Mouse (Mus musculus) activated CD4-positive, CD25-positive, alpha-beta regulatory T cell, adult 4 months (primary cell): ENCODE data around the gene Itpr2. TPM values are rescaled to one million over a fixed set of nuclear protein-coding genes. Genes with fewer than 3 reads are reported as not detected.

ENCODE experiments used
- ATAC-seq: one replicate; pipeline ENCODE4 v1.8.0; 2017
- polyA plus RNA-seq, 2 experiments: library from polyadenylated mRNA; unstranded; fragments of 100-300 nt; shearing (Covaris generic); gene quantifications; one replicate each; pipeline ENCODE4 v1.2.1; 2017

The Itpr2 gene
- polyA plus RNA-seq = 10 to 100 TPM; 69.2 to 77.7 TPM

DNA sequence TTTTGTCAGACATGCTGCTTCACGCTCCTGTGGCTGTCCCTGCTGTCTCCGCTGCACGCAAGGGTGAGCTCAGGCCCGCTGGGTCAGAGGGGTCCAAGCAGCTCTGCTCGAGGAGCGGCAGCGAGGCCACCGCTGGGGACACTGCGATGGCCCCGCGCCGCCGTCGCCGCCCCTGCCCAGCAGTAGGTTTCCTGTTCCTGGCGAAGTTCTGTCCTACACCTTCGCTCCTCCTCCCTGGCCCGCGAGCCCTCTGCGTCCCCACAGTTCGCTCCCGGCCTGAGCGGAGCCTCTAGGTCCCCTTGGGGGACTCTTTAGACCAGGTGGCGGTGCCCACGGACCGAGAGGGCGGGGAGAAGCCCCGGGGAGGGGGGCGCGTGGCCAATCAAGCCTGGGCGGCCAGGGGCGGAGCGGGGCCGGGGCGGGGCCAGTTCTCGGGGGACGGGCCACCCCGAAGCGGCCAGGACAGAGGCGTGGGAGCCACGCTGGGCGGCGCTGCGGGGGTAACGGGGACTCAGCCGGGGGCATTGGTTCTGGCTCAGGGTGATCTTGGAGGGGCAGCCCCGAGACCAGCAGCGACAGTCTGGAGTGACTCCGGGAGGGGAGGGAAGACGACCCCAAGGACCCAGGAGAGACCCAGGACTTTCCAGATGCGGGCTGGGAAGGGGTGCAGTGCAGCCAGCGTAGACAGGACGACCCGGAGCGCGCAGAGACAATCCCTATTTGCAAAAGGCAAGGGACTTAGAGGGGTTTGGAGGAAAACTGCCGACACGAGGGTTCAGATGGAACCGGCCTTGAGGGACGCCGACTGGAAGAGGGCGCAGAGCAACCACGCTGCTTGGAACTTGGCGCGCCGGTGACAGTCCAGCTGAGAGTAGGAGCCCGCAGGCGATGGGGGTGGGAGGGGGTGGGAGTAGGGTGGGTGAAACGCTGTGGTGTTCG lies at the start of gene Itpr2:
TSS of gene Itpr2 (minus strand) at position 358 of the 939 bp plus-strand sequence.
- peak; percentile 25 for ATAC-seq

GRCm38 (mm10) chr6:146551326-146551725 lies 49.3 kb upstream of the Itpr2 start:
- ATAC-seq = no peak

- ATAC-seq = no peak
Observed at GRCm38 (mm10) chr6:146550421-146550820, 48.4 kb upstream of the Itpr2 start.

DNA sequence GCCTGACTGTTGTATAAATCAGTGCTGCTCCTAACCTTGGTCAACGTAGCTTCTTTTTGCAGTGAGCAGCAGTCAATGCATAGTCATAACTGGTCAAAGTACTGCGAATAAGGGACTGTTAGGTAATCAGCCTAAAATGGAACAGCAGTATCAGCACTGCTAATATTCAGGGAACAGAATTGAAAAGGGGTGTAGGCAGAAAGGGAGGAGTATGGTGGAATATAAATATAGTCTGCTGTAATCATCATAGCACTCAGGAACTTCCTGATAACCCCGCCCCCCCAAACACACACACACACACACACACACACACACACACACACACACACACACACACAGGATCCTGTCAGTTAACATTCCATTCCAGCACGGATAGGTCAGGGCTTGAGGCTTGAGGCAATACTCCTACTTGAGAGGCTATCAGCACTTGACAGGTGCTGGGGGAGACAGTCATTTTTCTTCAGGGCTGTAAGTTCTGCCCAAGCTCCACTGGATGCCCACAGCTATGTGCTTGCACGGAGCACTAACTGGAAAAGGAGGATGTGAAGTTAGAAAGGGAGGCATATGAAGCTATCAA lies 43.4 kb upstream of the Itpr2 start:
- no peak for ATAC-seq

- no peak for ATAC-seq
Observed at GRCm38 (mm10) chr6:146544622-146545021, 42.6 kb upstream of the Itpr2 start.

- ATAC-seq = no peak
Observed at GRCm38 (mm10) chr6:146540386-146540785, 38.4 kb upstream of the Itpr2 start.

DNA sequence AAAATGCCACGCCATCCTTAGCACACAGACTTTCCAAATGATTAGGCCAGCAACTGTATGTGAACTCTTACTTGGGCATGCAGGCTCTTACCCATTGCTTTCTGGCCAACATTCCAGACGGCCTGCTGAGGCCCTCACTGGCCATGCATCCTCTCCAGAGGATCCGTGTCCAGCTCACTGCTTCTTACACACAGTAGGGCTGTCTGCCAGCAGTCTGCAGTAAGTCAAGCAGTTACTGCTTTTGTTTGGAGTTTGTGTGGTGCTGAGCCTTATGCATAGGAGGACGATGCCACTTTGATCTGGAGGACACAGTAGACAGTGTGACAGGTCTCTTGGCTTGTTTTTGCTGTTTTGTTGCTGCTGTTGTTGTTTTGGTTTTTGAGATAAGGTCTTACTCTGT lies 36.6 kb upstream of the Itpr2 start:
- no peak for ATAC-seq

GRCm38 (mm10) chr6:146538071-146538470 lies 36.0 kb upstream of the Itpr2 start:
- no peak for ATAC-seq

DNA sequence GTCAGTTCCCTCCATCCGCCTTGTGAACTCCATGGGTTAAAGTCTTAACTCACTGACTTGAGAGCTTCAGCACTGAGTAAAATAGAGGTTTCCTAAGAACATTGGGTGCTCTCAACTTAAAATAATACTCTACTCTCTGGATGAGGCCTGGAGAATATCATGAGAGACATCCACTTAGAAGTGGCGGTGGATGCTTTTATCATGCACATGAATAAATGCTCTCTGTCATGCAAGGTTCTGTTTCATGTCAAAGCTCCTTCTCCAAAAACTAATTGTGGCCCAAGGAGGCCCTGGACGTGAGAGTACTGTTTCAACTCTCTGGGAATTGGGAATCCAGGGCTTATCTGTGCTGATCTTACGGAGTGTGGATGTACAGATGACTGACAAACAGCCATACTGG lies 35.1 kb upstream of the Itpr2 start:
- ATAC-seq = no peak

- ATAC-seq = no peak
Observed at GRCm38 (mm10) chr6:146535501-146535900, 33.5 kb upstream of the Itpr2 start.

- ATAC-seq = no peak
Observed at GRCm38 (mm10) chr6:146533146-146533545, 31.1 kb upstream of the Itpr2 start.

- ATAC-seq = no peak
Observed at GRCm38 (mm10) chr6:146530769-146531168, 28.7 kb upstream of the Itpr2 start.

DNA sequence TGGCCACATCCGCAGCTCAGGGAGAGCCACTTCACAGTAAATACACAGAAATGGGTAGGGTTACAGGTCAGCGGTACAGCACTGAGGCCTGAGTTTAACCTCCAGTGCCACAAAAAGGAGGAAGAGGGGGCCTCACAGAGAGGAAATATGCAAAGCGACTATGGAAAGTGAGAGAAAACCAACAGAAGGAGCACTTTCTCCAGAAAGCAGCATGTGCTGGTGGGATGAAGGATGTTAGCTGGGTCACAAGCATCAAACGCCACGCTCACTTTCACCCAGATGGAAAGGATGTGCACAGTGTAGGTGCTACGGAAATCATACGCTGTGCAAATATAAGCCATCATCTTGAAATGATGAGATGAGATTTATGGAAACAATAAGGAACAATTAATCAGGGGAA lies 28.3 kb upstream of the Itpr2 start:
- no peak for ATAC-seq

DNA sequence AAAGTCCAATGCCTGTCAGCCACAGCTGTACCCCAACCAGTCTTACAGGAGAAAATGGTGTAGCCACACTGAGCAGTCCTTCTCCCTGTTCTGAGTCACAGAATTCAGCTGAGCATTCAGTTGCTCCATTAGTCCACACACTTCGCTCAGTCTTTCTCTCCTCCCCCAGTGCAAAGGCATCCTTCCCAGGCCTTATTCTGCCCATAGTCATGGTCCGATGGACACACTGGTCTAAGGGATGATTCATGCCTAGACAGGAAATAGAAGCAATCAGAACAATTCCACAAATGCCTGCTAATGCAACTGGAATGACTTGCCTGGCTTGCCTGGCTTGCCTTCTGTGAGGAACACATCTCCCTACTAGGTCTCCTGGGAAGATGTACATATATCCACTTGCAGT lies 25.5 kb upstream of the Itpr2 start:
- no peak for ATAC-seq

- no peak for ATAC-seq
Observed at GRCm38 (mm10) chr6:146525500-146525899, 23.5 kb upstream of the Itpr2 start.

DNA sequence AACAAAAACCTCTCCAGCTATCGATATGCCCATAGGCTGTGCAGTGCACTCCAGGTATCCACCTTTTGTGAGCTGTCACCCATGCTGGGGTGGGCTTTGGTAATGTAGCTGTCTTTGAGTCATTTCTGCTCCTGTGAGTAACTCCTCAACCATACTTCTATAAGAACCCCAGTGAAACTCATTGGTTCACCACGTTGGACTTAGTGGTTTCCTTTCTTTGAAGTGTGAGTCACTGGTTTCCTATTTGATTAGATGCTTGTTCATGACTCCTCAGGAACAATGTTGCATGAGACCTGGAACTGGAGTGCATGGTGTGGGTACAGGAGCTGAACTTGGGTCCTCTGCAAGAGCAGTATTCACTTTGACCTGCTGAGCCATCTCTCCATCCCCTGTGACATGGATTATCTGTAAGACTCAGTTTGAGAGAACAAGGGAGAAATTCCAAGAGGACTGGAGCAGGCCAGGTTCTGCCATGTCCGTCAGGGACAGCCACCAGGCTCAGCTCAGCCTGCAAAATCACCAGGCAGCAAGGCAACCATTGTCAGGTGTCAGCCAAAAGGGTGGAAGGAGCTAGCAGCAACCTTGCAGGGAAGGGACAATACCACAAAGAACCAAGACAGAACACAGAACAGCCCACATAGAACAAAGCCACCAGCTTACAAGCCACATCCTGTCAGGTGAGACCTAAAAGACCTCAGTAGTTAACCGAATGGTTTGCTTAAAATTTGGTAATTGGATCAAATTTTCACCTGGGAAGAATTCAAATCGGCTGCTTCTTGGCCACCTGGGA lies 19.6 kb upstream of the Itpr2 start:
- ATAC-seq = peak; percentile 87

- no peak for ATAC-seq
Observed at GRCm38 (mm10) chr6:146519019-146519418, 17.0 kb upstream of the Itpr2 start.

- ATAC-seq = no peak
Observed at GRCm38 (mm10) chr6:146515936-146516335, 13.9 kb upstream of the Itpr2 start.

DNA sequence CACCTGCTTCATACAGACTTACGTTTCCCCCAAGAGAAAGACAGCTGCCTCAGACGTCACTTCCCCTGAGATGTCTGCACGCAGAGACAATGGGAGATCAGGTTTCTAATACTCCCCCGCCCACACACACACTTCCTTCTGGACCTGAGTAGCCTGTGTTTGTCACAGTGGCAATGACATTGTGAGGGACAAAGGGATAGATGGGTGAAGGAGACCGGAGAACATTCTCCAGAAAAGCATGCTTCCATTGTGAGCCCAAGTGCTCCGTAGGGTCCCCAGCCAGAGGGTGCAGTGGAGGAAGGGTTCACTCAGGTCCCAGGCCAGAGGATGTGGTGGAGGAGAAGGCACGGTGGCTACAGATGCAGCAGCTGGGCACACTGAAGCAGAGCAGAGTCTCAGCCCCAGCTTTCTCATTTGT lies 12.5 kb upstream of the Itpr2 start:
- no peak for ATAC-seq

GRCm38 (mm10) chr6:146513899-146514298 lies 11.9 kb upstream of the Itpr2 start:
- ATAC-seq = no peak

DNA sequence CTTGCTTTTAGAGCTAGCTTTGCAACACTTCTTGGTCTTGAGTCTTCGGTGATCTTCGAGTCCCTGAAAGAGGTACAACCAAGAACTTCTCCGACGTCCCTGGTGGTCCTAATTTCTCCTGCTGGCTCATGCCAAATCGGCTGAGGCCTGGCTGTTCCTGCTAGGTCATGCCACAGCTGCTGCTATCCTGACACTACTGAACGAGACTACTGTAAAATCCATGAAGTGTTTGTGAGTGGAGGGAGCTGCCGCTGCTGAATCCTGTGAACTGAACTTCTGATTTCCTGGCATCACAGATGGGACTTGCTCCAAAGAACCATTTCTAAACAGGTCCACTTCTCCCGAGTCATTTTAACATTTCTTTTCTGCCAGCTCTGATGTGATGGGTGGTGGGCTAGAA lies 11.4 kb upstream of the Itpr2 start:
- no peak for ATAC-seq

- no peak for ATAC-seq
Observed at GRCm38 (mm10) chr6:146511511-146511910, 9.5 kb upstream of the Itpr2 start.

- no peak for ATAC-seq
Observed at GRCm38 (mm10) chr6:146509891-146510290, 7.9 kb upstream of the Itpr2 start.
